ENCODE assay signal across 15 mouse cellular contexts in genomic region chr10:77237795-77238580, GRCm38 (mm10). TPM values are rescaled to one million over a fixed set of nuclear protein-coding genes. Genes with fewer than 3 reads are reported as not detected.
DNase-seq lines count a peak whose midpoint lies in the region; ATAC-seq and TF ChIP-seq lines count a peak whose summit lies in the region.
"Had no signal": no experiment of that assay in that cellular context is flagged by ENCODE, and none has a peak within 500 bp of the region (broad histone marks: within the 10 kb centered on the region; RNA-seq: fewer than 3 reads in every experiment).

No protein-coding gene starts in this region.

- no peaks in the 10 kb centered on the region for H3K9me3 ChIP-seq in liver, embryonic 14.5 days (ENCODE audit: control insufficient read depth, low read length)
- H3K9me3 ChIP-seq: forebrain, embryonic 13.5 days; hindbrain, embryonic 12.5 days had no signal

- H3K9ac ChIP-seq in liver, embryonic 14.5 days (replicated peaks) = no peak overlapping the region
- H3K9ac ChIP-seq: forebrain, embryonic 13.5 days; hindbrain, embryonic 12.5 days had no signal

- H3K4me1 ChIP-seq in liver, embryonic 14.5 days (replicated peaks; ENCODE audit: control insufficient read depth in 2 of 2, insufficient read depth in 2 of 2, low read length in 1 of 2) = peaks cover 14 to 22% of the 10 kb centered on the region in 2 experiments
- H3K4me1 ChIP-seq: forebrain, embryonic 13.5 days; hindbrain, embryonic 12.5 days had no signal

- no peaks in the 10 kb centered on the region for H3K36me3 ChIP-seq in liver, embryonic 14.5 days (replicated peaks; ENCODE audit: control insufficient read depth, insufficient read depth, low read depth)
- H3K36me3 ChIP-seq: hindbrain, embryonic 12.5 days had no signal

- no peak overlapping the region for H3K4me3 ChIP-seq in liver, embryonic 14.5 days (ENCODE audit: insufficient read depth in 1 of 2, low read depth in 2 of 2, low read length in 2 of 2)
- H3K4me3 ChIP-seq: forebrain, embryonic 13.5 days; heart, adult 2 months; hindbrain, embryonic 12.5 days had no signal

- TF ChIP-seq CTCF in liver, embryonic 14.5 days (IDR thresholded peaks at IDR 0.05; ENCODE audit: low read depth) = no peak

- DNase-seq in left cerebral cortex, postnatal 36 days (ENCODE audit: low spot score in 2 of 2) = peak; percentile 25 to 38
- no peak for DNase-seq in left cerebral cortex, adult 11 months (ENCODE audit: low spot score)
- peak; percentile 37 for DNase-seq in ES-CJ7 (ENCODE audit: low read depth, low spot score)
- peak; percentile 30 for DNase-seq in Muller cell, postnatal 12 days (ENCODE audit: inconsistent ontology term)
- DNase-seq in liver, embryonic 14.5 days (ENCODE audit: low read depth in 3 of 3, low spot score in 3 of 3) = no peak
- DNase-seq in layer of hippocampus, postnatal 36 days = no peak
- DNase-seq in gastrocnemius, postnatal 25 days = no peak
- DNase-seq in adrenal gland, adult 2 months = no peak
- DNase-seq: adrenal gland, postnatal 25 days; cerebellum, adult 11-12 months; heart, adult 2 months; kidney, adult 9 months had no signal

- no peak for TF ChIP-seq EP300 in liver, embryonic 14.5 days (IDR thresholded peaks at IDR 0.05; ENCODE audit: low read depth)

- ATAC-seq in liver, embryonic 14.5 days (ENCODE audit: insufficient read depth) = peak; percentile 21; the same call in 1 of the 2 replicates
- ATAC-seq: forebrain, embryonic 13.5 days had no signal

- intact Hi-C loops in left cerebral cortex, postnatal 36 days (cut with DNase I) = no loop called here

- H3K27ac ChIP-seq in liver, embryonic 14.5 days = no peak overlapping the region
- H3K27ac ChIP-seq: forebrain, embryonic 13.5 days; heart, adult 2 months; hindbrain, embryonic 12.5 days; macrophage had no signal

- WGBS in liver, embryonic 14.5 days (ENCODE audit: insufficient replicate concordance) = 64% methylated on average over 16 of the region's 16 CpGs

- H3K4me2 ChIP-seq in liver, embryonic 14.5 days (ENCODE audit: low read depth) = no peak overlapping the region
- H3K4me2 ChIP-seq: forebrain, embryonic 13.5 days; hindbrain, embryonic 12.5 days had no signal

- no peaks in the 10 kb centered on the region for H3K27me3 ChIP-seq in liver, embryonic 14.5 days (ENCODE audit: control insufficient read depth, insufficient read depth, low read length)
- H3K27me3 ChIP-seq: forebrain, embryonic 13.5 days; hindbrain, embryonic 12.5 days had no signal

RNA-seq across cellular contexts. Expression of gene Pofut2, which starts 21.0 kb away (rescaled TPM):
- 10 to 100 TPM; 32.6 to 33.0 TPM for total RNA-seq in left cerebral cortex, postnatal 36 days (2021)
- 12.9 and 14.7 TPM in 2 replicates for polyA plus RNA-seq in liver, embryonic 14.5 days (2012; rRNA removed)
- 17.6 and 18.4 TPM in 2 replicates for polyA plus RNA-seq in liver, embryonic 14.5 days (2014; fragmentation: Nextera tagmentation; extraction: Ambion mirVana)
- total RNA-seq in layer of hippocampus, postnatal 36 days (2021) = 10 to 100 TPM; 31.7 to 32.6 TPM
- total RNA-seq in gastrocnemius, postnatal 25 days (2021) = 10 to 100 TPM; 24.2 TPM
- 10 to 100 TPM; 73.0 to 87.9 TPM for total RNA-seq in adrenal gland, adult 2 months (2021)
- polyA plus RNA-seq in adrenal gland, adult 2 months (2012; rRNA removed) = 107 and 117 TPM in 2 replicates

Comparison
In these comparisons a context has a peak if more than half of its experiments do, and no peak if none do; other contexts are left out.
1. DNase-seq: peak in left cerebral cortex, postnatal 36 days (2 of 2), ES-CJ7 (single experiment) and Muller cell, postnatal 12 days (single experiment); none in left cerebral cortex, adult 11 months (single experiment), liver, embryonic 14.5 days (0 of 3), layer of hippocampus, postnatal 36 days (0 of 2), gastrocnemius, postnatal 25 days (single experiment) and adrenal gland, adult 2 months (single experiment).